ENCODE assay signal across 30 mouse cellular contexts in the genomic region with DNA sequence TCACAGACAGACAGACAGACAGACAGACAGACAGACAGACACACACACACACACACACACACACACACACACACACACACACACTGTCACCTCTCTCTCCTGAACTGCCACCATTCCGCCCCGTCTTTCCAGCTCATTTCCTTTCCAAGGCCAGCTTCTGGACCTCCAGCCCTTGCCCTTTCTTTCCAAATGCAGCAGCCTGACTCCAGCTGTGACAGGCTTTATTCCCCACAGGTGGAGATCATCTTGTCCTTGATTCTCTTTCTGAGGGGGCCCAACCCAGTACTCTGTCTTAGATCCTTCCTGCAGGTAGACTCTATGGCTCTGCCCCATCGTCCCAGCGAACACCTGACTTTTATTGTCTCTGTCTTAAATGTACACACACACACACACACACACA. TPM values are rescaled to one million over a fixed set of nuclear protein-coding genes. Genes with fewer than 3 reads are reported as not detected.
DNase-seq lines count a peak whose midpoint lies in the region; ATAC-seq and TF ChIP-seq lines count a peak whose summit lies in the region.
"Had no signal": no experiment of that assay in that cellular context is flagged by ENCODE, and none has a peak within 500 bp of the region (broad histone marks: within the 10 kb centered on the region; RNA-seq: fewer than 3 reads in every experiment).

No protein-coding gene starts in this region.

- peak; percentile 29 for DNase-seq in embryo, embryonic 10 days (ENCODE audit: low spot score)
- no peak for DNase-seq in embryo, embryonic 10.5 days (ENCODE audit: low spot score)
- no peak for DNase-seq in hindbrain, embryonic 14.5 days (ENCODE audit: low spot score)
- no peak for DNase-seq in embryonic facial prominence, embryonic 10.5 days (ENCODE audit: low spot score)
- no peak for DNase-seq in right cerebral cortex, postnatal 25 days
- no peak for DNase-seq in cerebellum, adult 9-10 months
- DNase-seq: adrenal gland, adult 8-10 months; cerebellum, adult 2 months; cerebellum, postnatal 36 days; heart, adult 2 months; heart, postnatal 4 days; kidney, adult 2 months; layer of hippocampus, postnatal 36 days; left cerebral cortex, postnatal 4 days; liver; lung, adult 2 months; lung, postnatal 10 days; right cerebral cortex, postnatal 4 days; thymus, adult 2 months; thymus, postnatal 36 days had no signal

- peak overlapping the region; percentile 30; the same call in 1 of the 2 replicates for H3K27ac ChIP-seq in hindbrain, embryonic 13.5 days
- no peak overlapping the region for H3K27ac ChIP-seq in hindbrain, embryonic 14.5 days
- peak overlapping the region; percentile 66 for H3K27ac ChIP-seq in ES-Bruce4 (ENCODE audit: insufficient read depth, low read length)
- H3K27ac ChIP-seq in embryonic facial prominence, embryonic 10.5 days (replicated peaks): peak overlapping the region; percentile 12
- H3K27ac ChIP-seq: heart, adult 2 months; intestine, embryonic 15.5 days; liver, embryonic 14.5 days; midbrain, embryonic 12.5 days had no signal

- peak; percentile 45; the same call in 1 of the 2 replicates for TF ChIP-seq EP300 in ES-Bruce4 (IDR thresholded peaks at IDR 0.05; ENCODE audit: insufficient read depth, low read depth, low read length)

- H3K4me3 ChIP-seq in hindbrain, embryonic 13.5 days: no peak overlapping the region
- no peak overlapping the region for H3K4me3 ChIP-seq in hindbrain, embryonic 14.5 days (replicated peaks; ENCODE audit: low read length)
- no peak overlapping the region for H3K4me3 ChIP-seq in ES-Bruce4 (ENCODE audit: low read depth, low read length)
- no peak overlapping the region for H3K4me3 ChIP-seq in embryonic facial prominence, embryonic 10.5 days
- H3K4me3 ChIP-seq: erythroblast, embryonic 14.5 days; heart, adult 2 months; heart, embryonic 12.5 days; intestine, embryonic 15.5 days; midbrain, embryonic 12.5 days had no signal

- WGBS in hindbrain, embryonic 13.5 days: 33% methylated on average over 4 of the region's 4 CpGs
- 38% methylated on average over 4 of the region's 4 CpGs for WGBS in hindbrain, embryonic 14.5 days
- WGBS in embryonic facial prominence, embryonic 10.5 days: 45% methylated on average over 4 of the region's 4 CpGs

- no peak for TF ChIP-seq CTCF in ES-Bruce4 (IDR thresholded peaks at IDR 0.05; ENCODE audit: low read depth, low read length)

- no peaks in the 10 kb centered on the region for H3K27me3 ChIP-seq in hindbrain, embryonic 13.5 days
- no peaks in the 10 kb centered on the region for H3K27me3 ChIP-seq in hindbrain, embryonic 14.5 days (ENCODE audit: control insufficient read depth, insufficient read depth, low read length)
- no peaks in the 10 kb centered on the region for H3K27me3 ChIP-seq in ES-Bruce4 (ENCODE audit: control insufficient read depth, insufficient read depth, low read length, poor library complexity, severe bottlenecking)
- H3K27me3 ChIP-seq in embryonic facial prominence, embryonic 10.5 days (replicated peaks; ENCODE audit: low read depth, poor library complexity, severe bottlenecking): 0 out of 2 replicates have a peak, but pooled peaks cover 5% of the 10 kb centered on the region
- H3K27me3 ChIP-seq: heart, embryonic 12.5 days; intestine, embryonic 15.5 days; midbrain, embryonic 12.5 days had no signal

- no peak for ATAC-seq in hindbrain, embryonic 13.5 days (ENCODE audit: low FRiP score)
- no peak for ATAC-seq in hindbrain, embryonic 14.5 days (ENCODE audit: low FRiP score)
- ATAC-seq: activated CD4-positive, CD25-positive, alpha-beta regulatory T cell, adult 4 months; forebrain, embryonic 16.5 days; hindbrain, embryonic 16.5 days; intestine, embryonic 15.5 days had no signal

- H3K9me3 ChIP-seq in hindbrain, embryonic 13.5 days: no peaks in the 10 kb centered on the region
- no peaks in the 10 kb centered on the region for H3K9me3 ChIP-seq in hindbrain, embryonic 14.5 days (ENCODE audit: control insufficient read depth, low read length)
- H3K9me3 ChIP-seq in ES-Bruce4 (replicated peaks; ENCODE audit: control insufficient read depth, insufficient read depth, low read length, poor library complexity, severe bottlenecking): no peaks in the 10 kb centered on the region
- no peaks in the 10 kb centered on the region for H3K9me3 ChIP-seq in embryonic facial prominence, embryonic 10.5 days
- H3K9me3 ChIP-seq: heart, embryonic 12.5 days; intestine, embryonic 15.5 days; midbrain, embryonic 12.5 days had no signal

- H3K9ac ChIP-seq in hindbrain, embryonic 13.5 days: no peak overlapping the region; the same call in 1 of the 2 replicates
- no peak overlapping the region for H3K9ac ChIP-seq in hindbrain, embryonic 14.5 days
- no peak overlapping the region for H3K9ac ChIP-seq in ES-Bruce4 (ENCODE audit: low read depth, poor library complexity, severe bottlenecking)
- H3K9ac ChIP-seq: heart, embryonic 12.5 days; intestine, embryonic 15.5 days; liver, embryonic 14.5 days; midbrain, embryonic 12.5 days had no signal

- no peak for TF ChIP-seq POLR2A in ES-Bruce4 (IDR thresholded peaks at IDR 0.05; ENCODE audit: insufficient read depth, low read length)

- peaks cover 92% of the 10 kb centered on the region for H3K4me1 ChIP-seq in hindbrain, embryonic 13.5 days (replicated peaks)
- peaks cover 66% of the 10 kb centered on the region for H3K4me1 ChIP-seq in hindbrain, embryonic 14.5 days (replicated peaks; ENCODE audit: control insufficient read depth, insufficient read depth, low read length)
- H3K4me1 ChIP-seq in ES-Bruce4 (ENCODE audit: control insufficient read depth, insufficient read depth, low read length): peaks cover 4% of the 10 kb centered on the region
- peaks cover 69% of the 10 kb centered on the region for H3K4me1 ChIP-seq in embryonic facial prominence, embryonic 10.5 days

- no peaks in the 10 kb centered on the region for H3K36me3 ChIP-seq in hindbrain, embryonic 13.5 days
- H3K36me3 ChIP-seq in hindbrain, embryonic 14.5 days (replicated peaks; ENCODE audit: control insufficient read depth, insufficient read depth): no peaks in the 10 kb centered on the region
- H3K36me3 ChIP-seq in ES-Bruce4 (ENCODE audit: control insufficient read depth, insufficient read depth, low read length, poor library complexity, severe bottlenecking): no peaks in the 10 kb centered on the region
- no peaks in the 10 kb centered on the region for H3K36me3 ChIP-seq in embryonic facial prominence, embryonic 10.5 days (replicated peaks)
- H3K36me3 ChIP-seq: heart, embryonic 12.5 days; intestine, embryonic 15.5 days; midbrain, embryonic 12.5 days had no signal

- H3K4me2 ChIP-seq in hindbrain, embryonic 13.5 days: no peak overlapping the region
- H3K4me2 ChIP-seq in hindbrain, embryonic 14.5 days (replicated peaks): no peak overlapping the region
- H3K4me2 ChIP-seq: heart, embryonic 12.5 days; intestine, embryonic 15.5 days; midbrain, embryonic 12.5 days had no signal

RNA-seq across cellular contexts. Expression of a gene that starts 53.5 kb away (rescaled TPM):
- 42.3 and 42.6 TPM in 2 replicates for polyA plus RNA-seq in hindbrain, embryonic 13.5 days (2015; fragmentation: Nextera tagmentation; extraction: Ambion mirVana)
- polyA plus RNA-seq in hindbrain, embryonic 14.5 days (2014; fragmentation: Nextera tagmentation; extraction: Ambion mirVana): 56.2 and 60.2 TPM in 2 replicates
- 31.7 and 34.2 TPM in 2 replicates for polyA plus RNA-seq in ES-Bruce4 (2011; ENCODE audit: insufficient read depth, insufficient read length, low read depth, missing spikeins)
- polyA plus RNA-seq in embryonic facial prominence, embryonic 10.5 days (2016; fragmentation: Nextera tagmentation; extraction: Ambion mirVana): 24.1 and 27.6 TPM in 2 replicates
